Mouse (Mus musculus) granulocyte monocyte progenitor cell, adult 5-6 weeks (primary cell): ENCODE results near the gene Gm21095. TPM values are rescaled to one million over a fixed set of nuclear protein-coding genes. Genes with fewer than 3 reads are reported as not detected.
"Not testable (repeated sequence)": the region's sequence is repeated elsewhere in the genome, so short reads cannot be mapped to it uniquely, and the experiment has no call there.

ENCODE experiments used
- ATAC-seq: replicated peaks from 2 replicates; pipeline ENCODE4 v1.8.0; 2016; ENCODE audit warnings: mild to moderate bottlenecking, moderate TSS enrichment, inconsistent platforms; ENCODE audit not compliant: poor library complexity, severe bottlenecking
- total RNA-seq, 2 experiments: library from RNA; stranded (forward) in 1 of 2; stranded (reverse) in 1 of 2; fragments of 200-712, 200-1000 nt in 1 of 2; fragments of >200 nt in 1 of 2; fragmentation: Nextera tagmentation in 1 of 2; gene quantifications; 2 replicates each; pipeline ENCODE4 v1.2.3; 2014 to 2017

Gm21095 gene
- total RNA-seq (2014; fragmentation: Nextera tagmentation) (not detected in 2 replicates), total RNA-seq (2017) (not detected in 2 replicates)

DNA sequence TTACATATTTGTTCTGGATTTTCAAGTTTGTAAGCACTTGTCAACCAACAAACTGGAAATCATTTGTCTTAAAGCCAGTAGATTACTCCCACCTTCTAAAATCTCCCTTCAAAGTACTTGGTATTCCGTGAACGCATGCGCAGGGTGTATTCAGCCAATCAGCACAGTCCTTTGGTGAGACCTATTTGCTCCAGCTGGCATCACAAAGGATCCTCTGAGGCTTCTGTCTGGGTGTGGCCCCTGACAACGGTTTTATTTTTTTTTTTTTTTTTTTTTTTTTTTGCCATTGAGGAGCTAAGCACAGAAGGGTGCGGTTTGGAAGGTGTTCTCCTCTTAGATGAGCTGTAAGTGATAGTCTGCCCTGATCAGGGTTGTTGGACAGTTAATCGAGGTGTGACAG is at the start of gene Gm21095:
Gene Gm21095 (plus strand): TSS at position 301 of the 400 bp plus-strand sequence.
- not testable (repeated sequence) for ATAC-seq
